Mouse (Mus musculus) layer of hippocampus, adult 18-20 months (tissue): ENCODE measurements around the gene Cobll1. TPM values are rescaled to one million over a fixed set of nuclear protein-coding genes. Genes with fewer than 3 reads are reported as not detected.

Experiments
- DNase-seq, 2 experiments: peaks; one replicate each; pipeline ENCODE4 v3.0.0; 2022; ENCODE audit warnings: low spot score in 2 of 2
- total RNA-seq, 2 experiments: library from RNA; stranded (reverse); gene quantifications; 2 replicates each; pipeline ENCODE4 v1.2.3; 2021

Gene Cobll1
- total RNA-seq, 2 experiments from 2014 or later = 7.3 to 7.5 TPM

DNA sequence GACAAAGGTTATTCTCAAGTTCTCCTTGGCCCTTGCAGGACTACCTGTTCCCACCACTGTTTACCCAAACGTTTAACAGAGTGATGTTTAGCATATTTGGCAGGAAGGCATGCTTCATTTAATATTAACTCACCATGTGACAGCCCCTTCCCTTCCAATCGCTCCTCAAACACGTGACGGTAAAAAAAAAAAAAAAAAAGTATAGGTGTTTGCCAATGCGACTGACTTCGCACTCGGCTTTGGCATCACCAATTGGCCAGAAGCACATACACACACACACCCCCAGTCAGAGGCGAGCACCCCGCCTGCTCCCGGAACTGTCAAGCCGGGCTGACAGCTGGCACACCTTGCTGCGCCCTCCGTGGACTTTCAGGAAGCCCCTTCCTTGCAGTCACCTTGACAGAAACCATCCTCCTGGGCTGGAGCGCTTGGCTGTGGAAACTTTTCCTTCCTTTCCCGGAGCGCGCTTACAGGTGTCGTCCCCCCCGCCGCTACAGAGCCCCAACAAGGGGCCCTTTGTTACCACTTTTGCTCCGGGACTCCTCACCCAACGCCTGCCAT, 1.5 kb downstream of the Cobll1 start:
- no peak for DNase-seq

DNA sequence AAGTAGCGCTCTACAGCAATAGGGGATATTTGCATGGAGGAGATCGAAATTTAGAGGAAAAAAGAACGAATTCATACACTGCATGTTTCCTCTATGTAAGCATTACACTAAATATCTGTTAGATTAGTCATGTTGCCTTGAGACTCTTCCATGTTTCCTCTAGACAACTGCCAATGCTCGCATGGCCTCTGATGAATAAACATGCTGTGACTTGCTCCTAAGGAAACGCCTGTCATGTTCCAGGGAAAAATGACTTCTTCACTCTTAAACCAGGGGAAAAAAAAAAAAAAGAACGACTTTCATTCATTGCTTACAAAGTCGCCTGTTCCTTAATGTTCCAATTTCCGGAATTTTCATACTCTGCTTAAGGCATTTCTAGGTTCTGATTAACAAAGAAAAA, 2.1 kb downstream of the Cobll1 start:
- no peak for DNase-seq

DNA sequence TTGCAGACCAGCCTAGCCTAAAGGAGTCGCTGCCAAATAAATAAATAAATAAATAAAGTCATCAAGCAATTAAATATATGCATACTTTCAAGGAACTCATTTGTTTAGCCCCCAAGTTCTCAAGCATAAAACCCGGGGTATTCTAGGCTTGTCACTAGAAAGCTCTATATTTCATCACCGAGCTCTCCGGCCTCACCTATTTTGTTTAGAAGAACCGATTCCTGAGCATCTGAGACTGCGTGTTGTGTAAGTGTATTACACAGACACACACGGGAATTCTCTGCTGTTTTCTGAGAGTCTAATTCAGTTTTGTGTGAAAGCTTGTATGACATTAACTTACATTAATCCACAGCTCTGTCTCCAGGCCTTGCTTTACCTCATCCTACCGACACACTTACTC, 2.6 kb downstream of the Cobll1 start:
- no peak for DNase-seq

DNA sequence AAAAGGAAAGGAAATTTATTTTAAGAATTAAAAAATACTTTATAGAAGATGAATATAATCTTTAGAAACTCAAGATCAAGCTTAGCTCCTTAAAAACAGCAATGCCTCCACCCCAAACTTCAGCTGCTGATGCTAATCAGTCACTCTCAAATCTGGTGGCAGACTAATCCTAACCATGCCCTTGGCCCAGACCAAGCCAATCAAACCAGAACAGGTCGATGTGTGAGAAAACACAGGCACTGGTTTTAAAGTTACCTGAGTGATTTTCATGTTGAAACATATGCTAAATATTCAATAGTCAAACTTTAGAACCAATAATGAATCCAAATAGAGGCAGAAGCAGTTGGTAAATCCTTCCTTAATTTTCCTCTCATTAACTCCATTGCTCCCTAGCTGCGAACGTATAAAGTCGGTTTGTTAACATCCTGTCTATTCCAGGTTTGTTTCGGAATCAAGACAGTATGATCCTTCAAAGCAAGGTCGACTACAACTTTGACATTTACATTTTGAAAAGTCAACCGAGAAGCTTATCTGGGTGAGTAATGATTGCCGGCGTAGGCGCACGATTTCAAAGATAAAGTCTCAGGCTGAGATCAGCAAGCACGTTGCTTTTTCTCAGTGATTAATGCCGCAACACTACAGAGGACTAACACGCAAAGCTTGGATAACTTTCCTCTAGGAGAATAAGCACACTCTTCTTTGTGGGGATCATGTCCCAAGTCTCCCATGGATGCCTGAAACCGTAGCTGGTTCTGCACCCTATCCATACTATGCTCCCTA, 6.3 kb downstream of the Cobll1 start:
- no peak for DNase-seq

DNA sequence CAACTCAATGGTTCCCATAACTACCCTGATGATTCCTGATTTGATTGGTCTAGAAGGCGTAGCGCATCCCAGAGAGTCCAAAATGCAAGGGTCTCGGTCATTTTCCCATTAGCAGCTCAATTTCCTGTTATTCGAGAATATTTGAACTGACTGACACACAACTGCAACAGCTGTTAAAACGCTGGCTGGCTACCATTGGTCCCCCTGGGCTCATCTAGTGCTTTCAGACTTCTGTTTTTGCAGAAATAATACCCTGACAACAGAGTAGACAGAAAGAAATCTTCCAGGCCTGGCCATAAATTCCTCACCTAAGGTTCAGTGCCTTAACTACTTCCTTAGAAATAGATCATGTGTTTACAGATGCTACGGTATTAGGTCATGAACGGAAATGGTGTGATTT, 10.8 kb downstream of the Cobll1 start:
- DNase-seq = no peak

DNA sequence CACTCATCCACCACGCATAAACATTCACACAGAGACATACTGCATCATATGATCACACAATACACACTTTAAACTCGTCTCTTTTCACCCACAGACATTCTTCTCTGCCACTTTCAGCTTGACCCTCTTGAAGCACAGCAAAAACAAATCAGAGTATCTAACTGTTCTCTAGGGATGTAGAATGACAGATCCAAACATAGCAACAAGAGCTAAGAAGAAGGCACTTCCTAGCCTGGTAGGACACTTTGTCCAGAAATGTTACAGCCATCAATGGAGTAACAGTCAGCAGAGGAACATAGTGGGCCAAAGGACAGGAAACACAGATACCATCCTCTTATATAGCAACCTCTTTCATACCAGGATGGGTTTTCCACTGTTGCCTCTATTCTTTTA, 11.3 kb downstream of the Cobll1 start:
- no peak for DNase-seq

DNA sequence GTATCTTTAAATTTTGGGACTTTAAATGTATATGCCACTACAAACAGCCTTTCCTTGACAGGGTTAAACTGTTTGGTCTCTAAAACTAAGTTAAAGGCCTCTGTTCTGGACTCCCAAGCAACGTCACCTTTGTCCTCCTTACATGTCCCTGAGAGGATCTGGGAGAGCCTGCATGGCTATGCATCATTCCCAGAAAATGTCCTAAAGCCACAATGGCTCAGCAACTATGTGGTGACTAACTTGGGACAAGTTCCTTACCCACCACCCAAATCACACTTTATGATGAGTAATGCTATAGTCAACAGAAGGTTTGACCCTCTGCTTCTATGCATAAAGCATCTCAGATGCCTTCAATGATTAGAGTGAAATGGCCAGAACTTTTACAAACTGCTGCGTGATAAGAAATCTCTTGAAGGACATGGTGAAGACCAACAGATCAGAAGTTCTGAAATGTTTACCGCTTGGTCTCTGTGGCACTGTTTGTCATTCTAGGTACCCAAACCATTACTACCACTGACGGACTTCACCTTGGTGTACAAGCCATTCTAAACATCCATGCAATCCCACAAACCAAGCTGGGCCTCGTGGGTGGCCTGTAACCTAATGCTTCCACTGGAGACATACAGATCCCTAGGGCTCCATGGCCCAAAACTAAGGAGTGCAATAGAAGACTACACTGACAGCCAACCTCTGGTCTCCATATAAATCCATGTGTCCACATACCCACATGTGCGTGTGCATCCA, 11.9 kb downstream of the Cobll1 start:
- no peak for DNase-seq

DNA sequence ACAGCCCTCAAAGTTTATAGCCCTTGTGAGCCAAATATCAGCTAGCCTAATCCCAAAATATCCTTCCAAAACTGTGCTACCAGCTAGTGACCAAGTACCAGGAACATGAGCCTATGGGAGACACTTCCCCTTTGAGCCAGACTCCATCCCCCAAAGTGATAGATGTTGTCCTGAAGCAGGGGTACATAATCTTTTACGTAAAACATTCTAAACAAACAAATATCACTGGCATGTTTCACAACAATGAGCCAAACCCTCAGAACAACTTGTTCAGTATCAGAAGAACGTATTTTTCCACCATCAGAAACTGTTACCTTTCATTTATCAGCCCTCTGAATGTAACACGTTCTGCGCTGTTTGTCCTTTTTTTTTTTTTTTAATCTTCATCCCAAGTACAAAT, 12.7 kb downstream of the Cobll1 start:
- DNase-seq = no peak

DNA sequence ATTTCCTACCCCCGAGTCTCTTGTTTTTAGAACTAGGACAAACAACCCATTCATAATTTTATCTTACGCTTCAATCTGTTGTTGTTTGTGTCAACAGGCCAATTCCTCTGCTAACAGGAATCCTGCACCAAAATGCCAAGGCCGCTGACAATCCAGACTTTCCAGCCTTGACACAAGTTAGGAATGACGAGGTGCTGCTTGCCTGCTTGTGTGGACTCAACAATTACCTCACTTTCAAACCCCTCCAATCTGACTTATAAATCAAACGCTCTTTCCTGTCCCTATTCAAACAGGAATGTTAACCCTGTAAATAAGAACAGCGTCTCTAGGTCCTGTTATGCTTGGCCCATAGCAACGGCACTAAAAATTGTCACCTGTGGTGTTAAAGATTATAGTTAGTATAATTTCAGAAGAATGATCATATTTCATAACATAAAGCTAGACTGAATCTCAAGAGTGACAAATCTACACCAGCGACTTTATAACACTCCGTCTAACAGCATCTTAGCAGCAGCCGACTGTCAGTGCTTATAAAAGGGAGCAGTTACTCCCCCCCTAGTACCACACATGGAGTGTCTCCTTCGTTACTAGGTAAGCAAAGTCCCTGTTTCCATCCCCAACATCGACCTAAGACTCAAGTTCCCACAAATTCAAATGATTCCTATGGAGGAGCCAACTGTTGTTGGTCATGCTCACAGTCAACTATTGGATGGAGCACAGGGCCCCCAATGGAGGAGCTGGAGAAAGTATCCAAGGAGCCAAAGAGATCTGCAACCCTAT, 15.1 kb downstream of the Cobll1 start:
- DNase-seq = no peak

DNA sequence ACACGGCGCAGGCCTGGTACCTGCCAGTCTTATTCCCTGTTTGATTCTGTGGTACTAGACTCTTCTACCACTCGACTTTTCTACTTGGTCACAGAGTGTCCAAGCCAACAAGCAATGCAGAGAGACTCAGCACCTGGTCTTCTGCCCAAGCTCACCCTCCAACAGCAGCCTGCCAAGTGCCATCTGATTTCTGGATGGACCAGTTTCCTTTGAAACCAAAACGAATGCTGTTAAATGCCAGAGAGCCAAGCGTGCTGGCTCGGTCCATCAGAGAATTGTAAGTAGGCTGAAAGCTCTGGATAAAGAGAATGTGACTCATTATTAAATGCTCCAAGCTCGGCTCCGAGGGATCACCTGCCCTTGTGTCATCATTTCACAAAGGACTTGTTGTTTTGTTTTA, 16.2 kb downstream of the Cobll1 start:
- peak in 1 of 2 experiments; percentile 14 for DNase-seq

DNA sequence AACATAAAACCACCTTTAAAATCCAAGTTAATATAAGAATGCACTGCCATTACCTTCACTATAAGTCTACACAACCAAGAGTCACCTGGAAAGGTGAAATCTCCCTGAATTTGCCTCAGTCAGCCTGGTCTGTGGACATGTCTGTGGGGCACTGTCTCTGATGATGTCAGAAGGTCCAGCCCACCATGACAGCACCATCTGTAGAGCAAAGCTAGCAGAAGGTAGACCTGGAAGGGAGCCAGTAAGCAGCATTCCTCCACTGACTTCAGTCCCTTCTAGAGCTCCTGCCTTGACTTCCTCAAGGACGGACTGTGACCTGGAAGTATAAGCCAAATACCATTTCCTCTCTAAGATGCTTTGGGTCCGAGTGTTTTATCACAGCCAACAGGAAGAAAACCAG, 17.6 kb downstream of the Cobll1 start:
- DNase-seq = no peak

DNA sequence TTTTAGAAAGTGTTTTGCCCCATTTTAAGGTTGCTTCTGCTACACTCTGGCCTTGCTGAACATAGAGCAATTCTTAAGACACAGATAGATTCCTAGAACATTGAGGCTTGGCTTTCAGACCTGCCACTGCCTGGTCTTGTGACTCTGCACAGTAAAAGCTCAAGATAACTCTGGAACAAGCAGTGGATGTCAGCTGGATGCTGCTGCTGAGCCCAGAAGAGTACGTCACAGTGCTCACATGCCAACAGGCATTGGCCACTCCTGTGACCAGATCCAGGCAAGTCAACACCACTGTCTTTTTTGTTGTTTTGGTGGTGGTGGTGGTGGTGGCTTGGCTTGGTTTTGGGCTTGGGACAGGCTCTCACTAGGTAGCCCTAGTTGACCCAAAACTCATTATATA, 18.6 kb downstream of the Cobll1 start:
- DNase-seq = no peak

DNA sequence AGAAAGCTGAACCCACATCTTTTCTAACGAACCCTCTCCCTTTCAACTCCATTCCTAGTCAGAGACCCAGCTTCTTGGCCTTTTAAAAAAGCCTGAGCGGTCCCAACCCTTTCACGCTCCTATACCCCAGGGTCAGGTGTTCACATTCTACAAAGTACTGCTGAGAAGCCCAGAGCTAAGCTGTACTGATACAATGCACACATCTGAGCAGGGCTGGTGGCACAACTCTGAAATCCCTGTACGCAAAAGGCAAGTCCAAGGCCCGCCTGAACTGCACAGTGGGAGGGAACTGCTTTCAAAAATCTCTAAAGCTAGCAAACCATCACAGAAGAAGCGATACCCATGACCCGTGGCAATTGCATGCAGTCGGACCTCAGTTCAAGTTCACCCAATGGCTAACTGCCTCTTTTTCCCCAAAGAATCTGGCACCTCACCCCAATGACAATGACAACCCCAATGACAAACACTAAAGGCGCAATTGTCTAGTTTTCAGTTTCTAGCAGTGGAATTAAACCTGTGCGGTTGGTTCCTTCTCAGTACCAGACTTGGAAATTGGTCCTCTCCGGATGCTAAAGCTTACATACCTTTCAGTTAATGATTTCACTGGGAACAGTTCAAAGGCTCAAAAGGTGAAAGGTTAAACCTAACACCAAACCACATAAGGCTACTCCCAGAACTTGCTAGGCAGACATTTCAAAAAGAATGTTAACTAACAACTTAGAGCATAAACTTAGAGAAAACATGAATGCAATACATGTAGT, 19.6 kb downstream of the Cobll1 start:
- DNase-seq = no peak

DNA sequence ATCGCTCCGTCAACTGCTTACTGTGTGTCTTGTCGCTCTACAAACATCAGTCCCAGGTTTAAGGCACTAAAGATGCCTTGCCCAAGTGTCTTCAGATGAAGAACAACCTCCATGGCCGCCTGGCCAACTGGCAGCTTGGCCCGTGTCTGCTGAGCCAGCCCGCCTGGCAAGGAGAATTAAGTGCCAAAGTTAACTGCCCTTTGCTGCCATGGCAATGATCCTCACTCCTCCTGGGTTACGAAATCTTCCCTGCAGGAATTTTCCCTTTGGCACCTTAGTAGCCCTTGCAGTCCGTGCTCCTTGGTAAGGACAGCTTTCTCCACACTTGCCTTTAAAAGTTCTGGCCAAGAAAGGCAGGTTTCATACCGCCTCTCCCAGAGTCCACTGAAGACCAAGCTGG, 20.9 kb downstream of the Cobll1 start:
- peak in 1 of 2 experiments; percentile 14 for DNase-seq

DNA sequence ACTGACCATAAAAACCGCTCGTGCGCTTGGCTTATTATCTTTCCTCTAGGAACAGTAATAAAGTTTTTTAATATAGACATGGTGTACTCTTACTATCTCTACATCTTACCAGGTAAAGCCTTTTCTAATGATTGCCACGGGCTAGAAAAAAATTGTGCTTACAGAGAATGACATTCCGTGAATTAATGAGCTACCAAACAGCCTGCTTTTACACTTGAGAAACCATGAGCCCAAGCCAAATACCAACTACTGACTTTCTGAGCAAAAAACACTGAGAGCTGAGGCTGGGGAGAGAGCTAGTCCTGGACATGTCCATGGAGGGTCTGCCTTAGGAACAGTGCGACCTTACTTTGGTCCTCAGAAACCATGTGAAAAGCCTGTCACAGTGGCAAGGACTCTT, 21.5 kb downstream of the Cobll1 start:
- no peak for DNase-seq

DNA sequence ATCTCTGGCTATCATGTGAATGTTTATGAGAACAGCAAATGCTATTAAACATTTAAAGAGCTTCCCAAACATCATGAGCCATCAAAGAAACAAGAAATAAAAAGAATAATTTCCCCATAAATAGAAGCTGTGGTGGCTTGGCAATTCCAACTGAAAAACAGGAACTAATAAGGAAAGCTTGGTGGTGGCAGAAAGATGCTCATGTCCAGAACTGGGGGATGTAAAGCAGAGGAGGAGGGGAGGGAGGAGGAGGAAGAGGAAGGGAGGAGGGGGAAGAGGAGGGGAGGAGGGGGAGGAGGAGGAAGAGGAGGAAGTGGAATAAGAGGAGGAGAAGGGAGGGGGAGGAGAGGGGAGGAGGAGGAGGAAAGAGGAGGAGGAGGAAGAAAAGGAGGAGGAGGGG, 23.0 kb downstream of the Cobll1 start:
- no peak for DNase-seq

DNA sequence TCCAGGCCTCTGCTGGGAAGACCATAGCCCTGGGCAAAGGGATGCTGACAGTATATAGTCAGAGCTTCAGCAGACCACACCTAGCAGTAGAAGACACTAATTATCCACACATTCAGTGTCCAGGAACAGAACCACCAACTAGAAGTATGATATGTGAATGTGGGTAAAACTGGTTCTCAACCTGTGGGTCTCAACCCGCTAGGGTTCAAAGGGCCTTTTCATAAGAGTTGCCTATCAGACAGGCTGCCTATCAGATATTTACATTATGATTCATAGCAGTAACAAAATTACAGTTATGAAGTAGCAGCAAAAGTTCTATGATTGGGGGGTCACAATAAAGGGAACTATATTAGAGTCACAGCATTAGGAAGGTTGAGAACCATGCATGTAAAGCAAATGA, 24.6 kb downstream of the Cobll1 start:
- DNase-seq = no peak

DNA sequence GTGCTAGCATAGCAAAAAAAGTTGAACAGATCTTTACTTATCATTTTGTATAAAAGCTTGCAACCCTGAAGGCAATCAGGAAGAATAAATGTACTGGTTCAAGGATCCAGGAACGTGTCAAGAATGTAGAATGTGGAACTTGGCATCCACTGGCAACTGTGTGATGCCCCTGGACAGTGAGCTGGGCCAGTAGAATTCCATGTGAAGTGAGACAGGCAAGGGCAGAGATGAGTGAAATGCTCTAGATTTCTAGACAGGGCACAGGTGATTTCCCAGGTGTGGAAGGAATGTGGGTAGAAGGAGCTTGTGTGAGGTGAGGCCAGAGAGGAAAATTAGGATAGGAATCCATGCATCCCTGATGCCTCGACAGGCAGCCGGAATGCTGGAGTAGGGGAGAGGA, 25.5 kb downstream of the Cobll1 start:
- DNase-seq = no peak

DNA sequence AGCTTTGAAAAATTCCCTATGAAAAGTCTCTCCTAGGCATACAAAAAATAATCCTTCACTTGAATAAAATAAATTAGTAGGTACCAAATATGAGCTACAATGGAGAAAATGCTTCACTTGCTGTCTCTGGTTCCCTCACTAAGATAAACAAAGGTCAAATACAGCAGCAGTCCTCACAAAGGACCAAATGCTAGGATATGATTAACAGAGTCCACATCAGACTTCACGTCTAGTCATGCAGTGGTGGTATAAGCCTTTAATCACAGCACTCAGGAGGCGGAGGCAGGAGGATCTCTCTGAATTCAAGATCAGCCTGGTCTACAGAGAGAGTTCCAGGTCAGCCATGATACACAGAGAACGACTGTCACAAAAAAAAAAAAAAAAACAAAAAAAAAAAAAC, 27.6 kb downstream of the Cobll1 start:
- DNase-seq = no peak

DNA sequence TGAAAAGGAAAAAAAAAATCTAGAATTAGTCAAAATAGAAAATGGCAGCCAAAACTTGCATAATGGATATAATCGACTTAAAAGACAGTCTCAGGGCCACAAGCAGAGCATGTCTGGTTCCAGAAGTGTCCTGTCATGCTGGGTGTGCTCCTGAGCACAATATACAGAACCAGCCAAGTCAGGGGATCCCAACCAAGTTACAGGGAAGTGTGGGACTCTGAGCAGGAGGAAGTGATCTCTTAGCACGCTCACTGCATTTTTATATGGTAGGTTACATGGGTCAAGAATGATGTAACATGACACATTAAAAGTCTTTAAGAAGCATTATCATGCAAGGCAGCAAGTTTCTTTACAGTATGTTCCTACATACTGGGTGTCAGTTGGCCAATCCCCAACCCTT, 31.5 kb downstream of the Cobll1 start:
- no peak for DNase-seq

DNA sequence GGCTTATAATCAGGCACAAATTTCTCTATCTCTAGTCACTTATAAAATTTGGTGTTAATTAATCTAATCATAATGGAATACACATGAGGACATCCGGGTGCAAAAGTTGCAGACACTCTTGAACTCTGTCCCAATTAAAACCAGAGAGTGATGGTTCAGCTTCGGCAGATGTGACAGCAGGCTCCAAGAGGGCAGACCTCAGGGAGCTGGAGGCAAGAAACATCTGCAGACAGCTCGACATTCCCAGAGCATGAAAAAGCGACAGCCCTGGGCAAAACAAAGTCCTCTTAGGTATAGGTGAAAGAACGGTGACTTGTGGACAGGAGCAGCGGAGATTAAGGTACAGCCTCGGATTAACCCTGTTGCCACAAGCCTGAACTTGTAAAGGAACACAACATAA, 35.5 kb downstream of the Cobll1 start:
- DNase-seq = no peak
